Mouse (Mus musculus): ENCODE results near the gene Eml6. TPM values are rescaled to one million over a fixed set of nuclear protein-coding genes. Genes with fewer than 3 reads are reported as not detected.

Gene Eml6
- total RNA-seq, 1 experiment = 0.80 TPM

DNA sequence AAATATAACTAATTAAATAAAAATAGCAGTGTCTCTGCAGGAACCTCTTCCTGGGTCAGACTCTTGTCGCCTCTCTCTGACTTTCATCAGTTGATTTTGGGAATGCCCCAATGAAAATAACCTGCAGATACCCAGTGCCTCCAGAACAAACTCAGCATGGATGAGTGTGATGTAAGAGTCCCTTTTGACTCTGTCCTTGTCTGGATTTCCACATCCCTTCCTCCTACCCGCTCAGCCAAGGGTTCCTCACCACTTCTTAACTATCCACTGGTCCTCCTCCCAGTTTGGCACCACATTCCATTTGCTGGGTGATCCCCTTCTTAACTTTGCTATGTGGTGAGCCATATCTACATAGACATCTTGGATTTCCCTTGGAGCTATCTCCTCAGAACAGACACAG lies 235.0 kb downstream of the Eml6 start:
- Histone ChIP-seq H3K4me3 (ENCODE audit: insufficient read depth in 1 of 2, low read depth in 1 of 2, low read length in 2 of 2, poor library complexity in 1 of 2, severe bottlenecking in 1 of 2) (no peak overlapping the region), H3K4me1 (ENCODE audit: control insufficient read depth in 2 of 2, insufficient read depth in 2 of 2, low read length in 2 of 2, poor library complexity in 1 of 2) (peaks cover 0 to 2% of the 10 kb centered on the region in 2 experiments; a peak in 1 of 4 replicates), H3K9ac (ENCODE audit: insufficient read depth, low read depth, low read length, poor library complexity, severe bottlenecking) (no peak overlapping the region), H3K9me3 (ENCODE audit: control insufficient read depth, insufficient read depth, low read depth, low read length) (no peaks in the 10 kb centered on the region), H3K27ac (ENCODE audit: insufficient read depth, low read depth, low read length, poor library complexity, severe bottlenecking) (no peak overlapping the region), H3K36me3 (ENCODE audit: control insufficient read depth, insufficient read depth, low read length, poor library complexity, severe bottlenecking) (no peaks in the 10 kb centered on the region)
- DNase-seq (ENCODE audit: low read depth, low spot score) = no peak
- no peak for TF ChIP-seq MAFK (IDR thresholded peaks at IDR 0.05; ENCODE audit: insufficient read depth, low read depth, low read length)
- no peak for TF ChIP-seq HCFC1 (IDR thresholded peaks at IDR 0.05; ENCODE audit: borderline replicate concordance, insufficient read depth, low read length)
- no peak for TF ChIP-seq ZC3H11A (IDR thresholded peaks at IDR 0.05; ENCODE audit: borderline replicate concordance, low read depth, low read length)
- no peak for TF ChIP-seq ZNF384 (IDR thresholded peaks at IDR 0.05; ENCODE audit: low read depth, low read length)
- TF ChIP-seq CHD2 (IDR thresholded peaks at IDR 0.05; ENCODE audit: low read depth, low read length) = no peak
- in situ Hi-C loops (cut with MboI; ENCODE audit: low sequenced_read_pairs in 2 of 2, unreplicated experiment in 2 of 2) = no loop called here

DNA sequence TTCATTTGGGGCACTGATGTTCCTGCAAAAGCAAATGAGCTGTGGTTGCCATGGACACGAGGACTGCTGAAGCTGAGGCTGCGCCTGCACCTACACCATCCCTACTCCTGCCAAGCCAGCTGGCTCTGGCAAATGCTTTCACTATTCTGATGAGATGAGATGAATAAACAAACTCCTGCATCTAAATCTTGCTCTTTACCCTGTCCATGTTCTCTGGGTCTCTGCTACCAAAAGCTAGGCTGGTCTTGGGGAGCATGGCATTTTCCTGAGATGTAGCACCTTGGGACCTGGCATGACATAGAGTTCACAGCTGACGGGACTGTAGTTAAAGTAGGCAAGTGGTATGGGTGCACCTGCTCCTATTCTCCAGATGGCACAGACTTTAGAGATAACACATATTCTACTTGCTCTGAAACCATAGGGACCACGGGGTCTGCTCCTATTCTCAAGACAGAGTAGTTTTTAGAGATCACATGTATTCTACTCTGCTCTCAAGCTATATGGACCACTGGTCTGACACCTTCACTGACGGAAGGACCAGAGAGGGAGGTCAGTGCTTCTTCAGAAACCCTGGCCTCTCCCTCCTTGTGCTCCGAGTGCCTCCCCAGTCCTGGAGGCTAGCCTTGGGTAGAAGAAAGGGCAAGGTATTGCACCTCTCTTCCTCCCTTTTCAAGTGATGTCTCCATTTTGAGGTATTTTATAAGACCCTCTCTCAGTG lies 236.8 kb downstream of the Eml6 start:
- Histone ChIP-seq H3K4me3 (ENCODE audit: insufficient read depth in 1 of 2, low read depth in 1 of 2, low read length in 2 of 2, poor library complexity in 1 of 2, severe bottlenecking in 1 of 2) (no peak overlapping the region), H3K36me3 (ENCODE audit: control insufficient read depth, insufficient read depth, low read length, poor library complexity, severe bottlenecking) (no peaks in the 10 kb centered on the region), H3K4me1 (ENCODE audit: control insufficient read depth in 2 of 2, insufficient read depth in 2 of 2, low read length in 2 of 2, poor library complexity in 1 of 2) (peaks cover 0 to 2% of the 10 kb centered on the region in 2 experiments; a peak in 1 of 4 replicates), H3K9ac (ENCODE audit: insufficient read depth, low read depth, low read length, poor library complexity, severe bottlenecking) (no peak overlapping the region), H3K27ac (ENCODE audit: insufficient read depth, low read depth, low read length, poor library complexity, severe bottlenecking) (no peak overlapping the region), H3K9me3 (ENCODE audit: control insufficient read depth, insufficient read depth, low read depth, low read length) (no peaks in the 10 kb centered on the region)
- DNase-seq (ENCODE audit: low read depth, low spot score) = no peak
- in situ Hi-C loops (cut with MboI; ENCODE audit: low sequenced_read_pairs in 2 of 2, unreplicated experiment in 2 of 2) = no loop called here
- TF ChIP-seq MAFK (IDR thresholded peaks at IDR 0.05; ENCODE audit: insufficient read depth, low read depth, low read length) (no peak), ZNF384 (IDR thresholded peaks at IDR 0.05; ENCODE audit: low read depth, low read length) (no peak), ZC3H11A (IDR thresholded peaks at IDR 0.05; ENCODE audit: borderline replicate concordance, low read depth, low read length) (no peak), HCFC1 (IDR thresholded peaks at IDR 0.05; ENCODE audit: borderline replicate concordance, insufficient read depth, low read length) (no peak), CHD2 (IDR thresholded peaks at IDR 0.05; ENCODE audit: low read depth, low read length) (no peak)

DNA sequence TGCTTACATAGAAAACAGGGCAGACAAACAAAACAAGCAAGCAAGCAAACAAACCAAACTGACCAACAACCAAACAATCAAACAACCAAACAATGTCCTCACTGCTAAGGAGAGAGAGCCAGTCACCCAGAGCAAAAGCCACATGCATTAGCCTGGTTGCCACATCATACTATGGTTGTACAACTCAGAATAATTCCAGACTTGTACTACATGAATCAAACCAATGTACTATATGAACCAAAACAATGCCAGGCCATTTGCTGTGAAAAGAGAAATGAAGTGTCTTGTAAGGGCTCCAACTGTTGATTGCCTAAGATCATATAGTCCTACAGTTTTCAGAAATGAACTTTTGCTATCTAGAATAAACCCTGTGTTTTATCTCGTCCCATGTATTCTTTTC lies 237.3 kb downstream of the Eml6 start:
- Histone ChIP-seq H3K9ac (ENCODE audit: insufficient read depth, low read depth, low read length, poor library complexity, severe bottlenecking) (no peak overlapping the region), H3K27ac (ENCODE audit: insufficient read depth, low read depth, low read length, poor library complexity, severe bottlenecking) (no peak overlapping the region), H3K9me3 (ENCODE audit: control insufficient read depth, insufficient read depth, low read depth, low read length) (no peaks in the 10 kb centered on the region), H3K4me3 (ENCODE audit: insufficient read depth in 1 of 2, low read depth in 1 of 2, low read length in 2 of 2, poor library complexity in 1 of 2, severe bottlenecking in 1 of 2) (no peak overlapping the region), H3K4me1 (ENCODE audit: control insufficient read depth in 2 of 2, insufficient read depth in 2 of 2, low read length in 2 of 2, poor library complexity in 1 of 2) (peaks cover 0 to 2% of the 10 kb centered on the region in 2 experiments; a peak in 1 of 4 replicates), H3K36me3 (ENCODE audit: control insufficient read depth, insufficient read depth, low read length, poor library complexity, severe bottlenecking) (no peaks in the 10 kb centered on the region)
- DNase-seq (ENCODE audit: low read depth, low spot score) = no peak
- in situ Hi-C loops (cut with MboI; ENCODE audit: low sequenced_read_pairs in 2 of 2, unreplicated experiment in 2 of 2) = no loop called here
- no peak for TF ChIP-seq ZC3H11A (IDR thresholded peaks at IDR 0.05; ENCODE audit: borderline replicate concordance, low read depth, low read length)
- no peak for TF ChIP-seq HCFC1 (IDR thresholded peaks at IDR 0.05; ENCODE audit: borderline replicate concordance, insufficient read depth, low read length)
- no peak for TF ChIP-seq ZNF384 (IDR thresholded peaks at IDR 0.05; ENCODE audit: low read depth, low read length)
- TF ChIP-seq MAFK (IDR thresholded peaks at IDR 0.05; ENCODE audit: insufficient read depth, low read depth, low read length) = no peak
- no peak for TF ChIP-seq CHD2 (IDR thresholded peaks at IDR 0.05; ENCODE audit: low read depth, low read length)

DNA sequence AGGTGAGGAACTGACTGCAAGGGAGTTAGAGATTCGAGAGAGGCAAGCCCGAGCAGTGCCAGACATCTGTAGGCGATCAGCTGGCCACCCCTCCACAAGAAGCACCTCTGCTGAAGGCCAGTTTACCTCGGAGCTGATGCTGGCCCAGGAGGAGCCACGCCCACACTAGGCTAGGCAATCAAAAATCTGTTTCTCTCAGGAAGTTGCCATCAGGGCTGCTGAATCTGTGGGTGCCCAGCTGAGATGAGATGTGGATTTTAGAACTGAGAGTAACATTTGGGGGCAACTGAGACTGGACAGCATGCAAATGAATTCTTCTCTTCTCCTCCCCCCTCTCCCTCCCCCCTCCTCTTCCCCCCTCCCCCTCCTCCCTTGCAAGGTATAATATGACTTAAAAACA lies 238.4 kb downstream of the Eml6 start:
- H3K4me1 ChIP-seq (ENCODE audit: control insufficient read depth in 2 of 2, insufficient read depth in 2 of 2, low read length in 2 of 2, poor library complexity in 1 of 2) = peaks cover 0 to 2% of the 10 kb centered on the region in 2 experiments; a peak in 1 of 4 replicates
- TF ChIP-seq MAFK (IDR thresholded peaks at IDR 0.05; ENCODE audit: insufficient read depth, low read depth, low read length) = no peak
- no peak for TF ChIP-seq ZNF384 (IDR thresholded peaks at IDR 0.05; ENCODE audit: low read depth, low read length)
- TF ChIP-seq HCFC1 (IDR thresholded peaks at IDR 0.05; ENCODE audit: borderline replicate concordance, insufficient read depth, low read length) = no peak
- TF ChIP-seq CHD2 (IDR thresholded peaks at IDR 0.05; ENCODE audit: low read depth, low read length) = no peak
- TF ChIP-seq ZC3H11A (IDR thresholded peaks at IDR 0.05; ENCODE audit: borderline replicate concordance, low read depth, low read length) = no peak

More for the DNA sequence above, 238.4 kb downstream of the Eml6 start:
- Histone ChIP-seq H3K36me3 (ENCODE audit: control insufficient read depth, insufficient read depth, low read length, poor library complexity, severe bottlenecking) (no peaks in the 10 kb centered on the region), H3K4me3 (ENCODE audit: insufficient read depth in 1 of 2, low read depth in 1 of 2, low read length in 2 of 2, poor library complexity in 1 of 2, severe bottlenecking in 1 of 2) (no peak overlapping the region), H3K27ac (ENCODE audit: insufficient read depth, low read depth, low read length, poor library complexity, severe bottlenecking) (no peak overlapping the region), H3K9me3 (ENCODE audit: control insufficient read depth, insufficient read depth, low read depth, low read length) (no peaks in the 10 kb centered on the region), H3K9ac (ENCODE audit: insufficient read depth, low read depth, low read length, poor library complexity, severe bottlenecking) (no peak overlapping the region)
- no peak for DNase-seq (ENCODE audit: low read depth, low spot score)
- in situ Hi-C loops (cut with MboI; ENCODE audit: low sequenced_read_pairs in 2 of 2, unreplicated experiment in 2 of 2) = no loop called here
